Mouse (Mus musculus) cerebellum, adult (tissue): ENCODE measurements around the gene Gstp3.
A peak's percentile ranks its signal among the peaks of the same experiment; 100 is the strongest.

Experiments used
- ATAC-seq: cut with Nextera tagmentation; 2 replicates; pipeline ENCODE4 v1.9.2; 2017; ENCODE audit warnings: mild to moderate bottlenecking, moderate library complexity, mixed read lengths; ENCODE audit not compliant: insufficient number of reproducible peaks, low FRiP score, low TSS enrichment

Gstp3 gene

GRCm38 (mm10) chr19:4059069-4059740 is at the start of gene Gstp3:
Gene Gstp3 (minus strand): TSS chr19:4059569.
- ATAC-seq = no peak

GRCm38 (mm10) chr19:4108535-4108934 is 49.2 kb upstream of the Gstp3 start:
- no peak for ATAC-seq

DNA sequence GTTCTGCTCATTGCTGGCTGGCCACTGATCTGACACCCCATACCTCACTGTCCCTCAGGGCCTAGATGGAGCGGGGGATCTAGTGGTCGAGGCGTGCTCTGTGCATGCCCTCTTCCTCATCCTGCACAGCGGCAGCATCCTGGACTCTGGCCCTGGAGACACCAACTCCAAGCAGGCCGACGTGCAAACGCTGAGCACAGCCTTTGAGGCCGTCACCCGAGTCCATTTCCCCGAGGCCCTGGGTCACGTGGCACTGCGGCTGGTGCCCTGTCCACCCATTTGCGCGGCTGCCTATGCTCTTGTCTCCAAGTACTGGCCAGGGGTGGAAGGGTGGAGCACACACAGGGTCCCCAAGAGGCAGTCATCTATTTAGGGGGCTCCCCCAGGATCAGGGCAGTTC is 47.3 kb upstream of the Gstp3 start:
- ATAC-seq = no peak

GRCm38 (mm10) chr19:4104675-4105194 is 45.4 kb upstream of the Gstp3 start:
- no peak for ATAC-seq

DNA sequence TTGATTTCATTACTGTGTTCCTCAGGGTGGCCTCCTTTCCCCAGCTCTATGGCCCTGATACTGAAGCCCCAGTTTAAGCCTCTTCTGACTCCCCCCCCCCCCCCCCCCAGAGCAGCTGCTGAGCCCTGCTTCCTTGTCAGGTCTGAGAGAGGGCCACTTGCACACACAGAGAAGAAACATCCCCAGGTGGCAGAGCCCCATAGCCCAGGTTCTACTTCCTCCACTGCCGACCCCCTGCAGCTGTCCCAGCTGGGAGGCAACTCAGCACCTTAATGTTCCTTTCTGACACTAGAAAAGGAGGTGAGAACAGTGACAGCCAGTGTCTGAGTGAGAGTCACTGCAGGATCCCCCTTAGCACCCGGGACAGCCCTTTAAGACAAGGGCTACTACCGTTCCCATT is 44.4 kb upstream of the Gstp3 start:
- no peak for ATAC-seq

GRCm38 (mm10) chr19:4103294-4103693 is 43.9 kb upstream of the Gstp3 start:
- no peak for ATAC-seq

- ATAC-seq = no peak; the same call in 1 of the 2 replicates
Measured at GRCm38 (mm10) chr19:4102626-4103025, 43.3 kb upstream of the Gstp3 start.

- ATAC-seq = no peak
Measured at GRCm38 (mm10) chr19:4102049-4102448, 42.7 kb upstream of the Gstp3 start.

GRCm38 (mm10) chr19:4101466-4101865 is 42.1 kb upstream of the Gstp3 start:
- no peak for ATAC-seq

GRCm38 (mm10) chr19:4100718-4101261 is 41.4 kb upstream of the Gstp3 start:
- ATAC-seq = no peak

DNA sequence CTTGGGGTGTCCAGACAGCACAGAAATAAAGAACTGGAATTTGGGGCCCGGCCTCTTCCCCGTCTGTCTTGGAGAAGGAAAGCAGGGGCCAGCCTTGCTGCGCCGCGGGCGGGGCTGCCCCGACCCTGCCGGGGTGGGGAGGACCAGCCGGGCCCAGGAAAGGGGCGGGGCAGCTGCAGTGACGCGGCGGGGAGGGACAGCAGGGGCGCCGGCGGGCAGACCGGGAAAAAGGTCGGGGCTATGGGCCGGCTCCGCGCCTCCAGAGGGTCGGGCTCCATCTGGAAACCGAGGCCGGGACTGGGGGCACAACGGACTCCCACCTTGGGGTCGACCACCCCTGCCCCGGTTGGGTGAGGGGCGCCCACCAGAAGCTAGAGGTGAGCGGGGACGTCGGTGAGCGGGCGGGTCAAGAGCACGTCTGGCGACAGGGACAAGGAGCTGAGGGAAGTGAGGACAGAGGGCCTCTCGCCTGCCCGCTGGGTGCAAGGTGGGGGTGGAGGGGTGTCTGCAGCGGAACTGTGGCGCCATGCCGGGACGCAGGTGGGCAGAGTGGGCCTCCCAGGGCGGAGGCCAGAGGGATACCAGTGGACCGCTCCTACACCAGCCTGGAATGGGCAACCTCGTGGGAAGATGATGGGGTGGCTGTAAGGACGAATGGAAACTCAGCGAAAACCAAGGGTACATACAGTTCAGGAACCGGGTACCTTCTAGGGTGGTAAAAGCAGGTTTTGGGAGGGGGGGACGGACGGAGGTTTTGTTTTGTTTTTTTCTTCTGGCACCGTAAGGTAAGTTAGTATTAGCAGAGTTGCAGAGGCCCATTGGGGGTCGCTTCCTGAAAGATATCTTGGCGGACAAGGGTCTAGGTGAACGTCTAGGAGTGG is 40.7 kb upstream of the Gstp3 start, which contains the start of gene Pitpnm1:
Gene Pitpnm1 (plus strand): TSS at position 162 of the 881 bp plus-strand sequence.
- ATAC-seq = no peak

DNA sequence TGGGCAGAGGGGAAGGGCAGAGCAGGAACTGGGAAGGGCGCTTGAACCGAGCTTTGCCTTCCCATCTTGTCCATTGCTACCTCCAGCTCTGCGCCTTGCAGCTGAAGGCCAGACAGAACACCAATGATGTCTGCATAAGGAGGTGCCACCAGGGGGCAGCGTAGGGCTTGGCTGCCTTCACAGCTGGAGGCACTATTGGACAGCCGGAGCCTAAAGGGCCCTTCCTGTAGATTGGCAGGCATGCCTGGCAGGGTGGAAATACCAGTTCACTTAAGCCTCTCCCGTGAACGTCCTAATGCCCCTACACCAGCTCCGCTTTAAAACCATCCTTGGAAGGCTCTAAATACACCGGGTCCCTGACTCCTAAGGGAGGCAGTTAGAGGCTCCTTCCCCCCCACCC is 39.7 kb upstream of the Gstp3 start:
- peak; percentile 15; the same call in 1 of the 2 replicates for ATAC-seq

GRCm38 (mm10) chr19:4098426-4098825 is 39.1 kb upstream of the Gstp3 start:
- no peak for ATAC-seq

DNA sequence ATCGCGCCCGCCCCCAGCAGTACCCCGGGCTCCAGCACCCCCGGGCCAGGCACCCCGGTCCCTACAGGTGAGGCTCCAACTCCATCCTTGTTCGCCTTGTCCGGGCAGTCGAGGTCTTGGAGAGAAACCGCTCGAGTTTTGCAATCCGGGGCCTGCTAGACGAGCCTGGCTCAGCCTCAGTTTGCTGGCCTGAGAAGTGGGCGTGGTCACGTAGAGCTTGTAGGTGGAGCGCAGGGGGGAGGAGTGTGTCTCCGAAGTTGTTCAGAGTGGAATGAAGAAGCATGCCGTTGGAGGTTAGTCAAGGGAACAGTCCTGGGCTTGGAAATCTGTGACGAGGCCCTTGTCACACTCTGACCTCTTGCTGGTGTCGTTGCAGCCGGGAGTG is 38.1 kb upstream of the Gstp3 start:
- 0 out of 2 replicates have a peak, but pooled peaks have one; percentile 3 for ATAC-seq

- peak; percentile 76 for ATAC-seq
Measured at GRCm38 (mm10) chr19:4096642-4097440, 37.5 kb upstream of the Gstp3 start, which contains the start of gene Cdk2ap2. Gene Cdk2ap2 (plus strand): TSS chr19:4097182.

GRCm38 (mm10) chr19:4095802-4096201 is 36.4 kb upstream of the Gstp3 start:
- no peak for ATAC-seq

DNA sequence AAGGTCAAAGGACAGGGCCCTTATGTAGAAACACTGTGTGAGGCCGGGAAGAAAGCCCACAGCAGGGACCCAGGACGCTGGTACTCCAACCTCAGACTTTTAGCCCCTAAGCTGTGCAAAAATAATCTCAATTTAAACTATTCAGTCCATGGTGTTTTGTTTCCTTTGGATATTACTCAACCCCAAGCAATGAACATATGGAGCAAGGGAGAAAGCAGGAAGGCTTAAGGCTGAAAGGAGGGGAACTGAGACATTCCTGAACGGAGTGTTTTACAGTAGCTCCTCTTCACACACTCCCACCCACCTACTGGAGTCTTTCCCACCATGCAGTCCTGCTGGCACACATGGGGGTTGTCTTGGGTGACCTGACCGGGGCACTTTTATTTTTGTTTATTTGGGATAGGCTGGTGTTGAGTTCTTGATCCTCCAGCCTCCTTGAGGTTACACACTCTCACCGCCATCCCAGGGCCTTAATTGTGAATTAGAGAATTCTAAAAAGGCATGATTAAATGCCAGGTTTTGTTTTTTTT is 35.5 kb upstream of the Gstp3 start:
- no peak for ATAC-seq

- ATAC-seq = no peak
Measured at GRCm38 (mm10) chr19:4094348-4094747, 35.0 kb upstream of the Gstp3 start.

- no peak for ATAC-seq
Measured at GRCm38 (mm10) chr19:4093772-4094171, 34.4 kb upstream of the Gstp3 start.

GRCm38 (mm10) chr19:4092750-4093149 is 33.4 kb upstream of the Gstp3 start:
- no peak for ATAC-seq
